Mouse (Mus musculus): ENCODE measurements around the gene Srgap2.

Gene Srgap2

DNA sequence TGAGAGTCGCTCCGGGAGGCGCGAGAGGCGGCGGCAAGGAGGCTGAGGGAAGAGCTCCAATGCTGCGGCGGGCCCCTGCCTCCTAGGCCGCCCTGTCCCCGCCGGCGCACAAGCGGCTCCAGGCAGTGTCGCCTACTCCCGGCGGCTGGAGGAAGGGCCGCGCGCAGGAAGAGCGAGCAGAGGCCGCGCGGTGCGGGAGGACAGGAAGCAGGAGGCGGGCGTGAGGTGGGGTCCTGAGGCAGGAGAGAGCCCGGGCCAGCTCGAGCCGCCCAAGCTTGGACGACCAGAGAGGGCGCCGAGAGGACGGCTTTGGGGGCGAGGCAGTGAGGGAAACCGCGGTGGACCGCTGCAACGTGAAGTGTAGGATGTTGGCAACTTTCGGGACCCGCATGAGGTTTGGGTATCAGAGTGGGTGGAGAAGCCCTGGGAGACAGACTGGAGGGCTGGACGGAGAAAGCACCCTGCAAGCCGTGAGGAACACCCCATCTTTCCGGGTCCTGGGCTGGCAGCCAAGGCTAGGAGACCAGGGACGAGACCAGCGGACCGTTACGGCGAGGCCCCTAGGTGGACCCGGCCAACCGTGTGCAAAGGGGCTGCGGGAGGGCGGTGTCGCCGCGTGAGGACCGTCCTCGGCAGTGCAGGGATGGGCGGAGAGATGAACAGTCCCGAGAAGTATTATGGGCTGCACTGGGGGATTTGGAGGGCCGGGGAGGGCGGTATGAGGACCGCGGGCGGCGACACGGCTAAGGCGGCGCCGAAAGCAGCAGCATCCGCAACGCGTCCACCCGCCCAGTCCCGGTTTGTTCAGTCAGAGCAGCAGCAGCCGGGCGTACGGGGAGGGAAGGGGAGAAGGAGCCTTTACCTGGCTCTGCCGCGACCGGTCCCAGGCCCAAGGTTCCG is 531 bp downstream of the Srgap2 start:
- DNase-seq, result peak; percentile 85

DNA sequence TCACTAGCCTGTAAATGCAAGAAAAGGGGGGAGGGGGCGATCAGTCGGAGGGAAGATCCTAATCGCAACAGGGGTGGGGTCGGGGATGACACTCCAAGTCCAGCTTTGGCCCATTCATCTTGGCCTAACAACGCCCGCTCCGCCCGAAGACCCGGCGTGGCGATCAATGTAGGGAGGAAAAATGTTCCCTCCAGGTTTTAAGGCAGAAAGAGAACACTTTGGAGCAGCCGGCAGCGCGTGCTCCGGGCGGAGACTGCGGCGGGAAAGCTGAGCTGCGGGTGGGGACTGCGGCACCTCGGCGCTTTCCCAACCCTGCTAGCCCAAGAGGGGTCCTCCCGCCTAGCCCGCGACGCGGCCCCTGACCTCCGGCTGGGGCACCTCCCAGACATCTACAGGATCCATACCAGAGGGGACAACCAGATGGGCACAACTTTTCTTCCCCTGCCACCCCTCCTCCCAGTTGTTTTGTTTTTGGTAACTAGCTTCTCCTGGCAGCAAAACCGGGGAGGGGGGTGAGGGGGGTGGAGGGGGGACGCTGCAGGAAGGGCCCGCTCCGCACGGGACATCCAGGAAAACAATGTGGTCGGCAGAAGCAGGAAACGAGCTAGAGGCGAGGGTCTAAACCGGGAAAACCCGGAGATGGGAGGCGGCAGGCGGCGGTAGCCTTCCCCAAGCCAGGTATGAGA is 1.4 kb downstream of the Srgap2 start:
- peak; percentile 68 for DNase-seq

GRCm38 (mm10) chr1:131525101-131525585 is 2.0 kb downstream of the Srgap2 start:
- DNase-seq, result peak; percentile 75

DNA sequence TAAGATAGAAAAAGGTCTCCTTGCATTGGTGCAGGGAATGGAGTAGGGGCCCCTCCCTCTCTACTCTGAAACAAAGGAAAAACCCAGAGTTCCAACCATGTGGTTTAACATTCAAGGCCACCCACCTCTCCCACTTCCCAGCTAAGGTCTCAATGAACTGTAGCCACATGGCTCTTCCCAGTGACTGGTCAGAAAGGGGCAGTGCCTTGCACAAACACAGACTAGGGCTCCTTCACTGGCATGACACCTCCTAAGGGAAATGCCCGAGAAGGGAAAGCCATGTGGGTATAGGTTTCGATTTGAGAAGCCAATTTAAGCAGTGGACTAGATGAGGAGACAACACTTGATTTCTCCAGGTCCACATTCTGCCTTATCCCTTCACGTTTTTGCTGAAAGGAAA is 3.4 kb downstream of the Srgap2 start:
- no peak for DNase-seq

- DNase-seq, result no peak
These were observed 10.6 kb downstream of the Srgap2 start for GRCm38 (mm10) chr1:131516588-131516987.

GRCm38 (mm10) chr1:131514197-131514596 is 13.0 kb downstream of the Srgap2 start:
- DNase-seq, result peak; percentile 18

- DNase-seq, result peak; percentile 30
These were observed 14.0 kb downstream of the Srgap2 start for GRCm38 (mm10) chr1:131513136-131513535.

DNA sequence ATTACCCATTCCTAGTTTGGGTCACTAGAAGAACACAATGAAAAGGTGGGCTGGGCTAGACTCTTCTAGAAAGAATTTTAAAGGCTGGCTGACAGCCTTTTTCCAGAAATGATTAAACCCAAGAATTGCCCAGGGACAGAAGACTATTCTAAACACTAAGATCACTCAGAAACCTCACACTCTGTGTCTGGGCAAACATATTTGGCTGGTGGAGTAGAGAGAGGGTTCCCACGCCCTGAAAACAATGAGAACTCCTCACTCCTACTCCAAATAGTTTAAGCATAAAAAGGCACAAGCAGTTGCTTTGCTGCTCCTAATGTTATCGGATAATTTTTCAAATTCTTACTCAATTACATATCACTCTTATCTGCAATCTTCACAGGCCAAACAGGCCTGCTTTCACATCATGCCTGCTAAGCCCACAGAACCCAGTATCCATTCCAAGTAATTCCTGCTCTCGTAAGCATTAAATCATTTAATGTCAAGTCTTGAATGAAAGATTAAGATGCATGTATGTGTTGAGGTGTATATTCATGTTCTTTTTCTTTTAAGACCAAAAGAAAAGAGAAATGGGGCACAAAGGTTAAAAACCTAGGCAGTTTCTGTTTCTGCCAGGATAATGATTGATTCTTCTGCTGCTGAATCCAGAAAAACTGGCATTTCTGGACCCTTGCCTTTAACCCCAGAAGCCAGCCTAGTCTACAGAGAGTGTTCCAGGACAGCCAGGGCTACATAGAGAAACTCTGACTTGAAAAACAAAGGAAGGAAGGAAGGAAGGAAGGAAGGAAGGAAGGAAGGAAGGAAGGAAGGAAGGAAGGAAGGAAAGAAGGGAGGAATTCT is 15.3 kb downstream of the Srgap2 start:
- DNase-seq, result no peak

- no peak for DNase-seq
These were observed 16.0 kb downstream of the Srgap2 start for GRCm38 (mm10) chr1:131511131-131511530.

GRCm38 (mm10) chr1:131501681-131502080 is 25.5 kb downstream of the Srgap2 start:
- no peak for DNase-seq

DNA sequence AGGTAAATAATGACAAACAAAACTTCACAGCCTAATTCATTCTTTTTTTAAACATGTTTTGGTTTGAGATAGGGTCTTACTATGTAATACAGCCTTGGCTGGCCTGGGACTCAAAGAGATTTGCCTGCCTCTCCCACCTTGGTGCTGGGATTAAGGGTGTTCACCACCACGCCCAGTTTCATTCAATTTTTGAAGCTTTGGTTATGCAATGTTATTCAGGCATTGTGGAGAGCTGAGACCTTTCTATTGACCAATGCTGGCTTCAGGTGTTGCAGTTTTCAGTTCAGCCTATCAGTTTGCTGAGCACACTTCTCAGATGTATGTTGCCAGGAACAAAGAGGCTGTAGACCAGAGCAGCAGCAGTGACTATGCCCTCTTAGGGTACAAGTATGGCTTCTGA is 28.9 kb downstream of the Srgap2 start:
- DNase-seq, result no peak

GRCm38 (mm10) chr1:131493966-131494898 is 32.9 kb downstream of the Srgap2 start:
- DNase-seq, result peak; percentile 78

- DNase-seq, result no peak
These were observed 34.8 kb downstream of the Srgap2 start for GRCm38 (mm10) chr1:131492360-131492759.

GRCm38 (mm10) chr1:131491579-131491978 is 35.6 kb downstream of the Srgap2 start:
- no peak for DNase-seq

DNA sequence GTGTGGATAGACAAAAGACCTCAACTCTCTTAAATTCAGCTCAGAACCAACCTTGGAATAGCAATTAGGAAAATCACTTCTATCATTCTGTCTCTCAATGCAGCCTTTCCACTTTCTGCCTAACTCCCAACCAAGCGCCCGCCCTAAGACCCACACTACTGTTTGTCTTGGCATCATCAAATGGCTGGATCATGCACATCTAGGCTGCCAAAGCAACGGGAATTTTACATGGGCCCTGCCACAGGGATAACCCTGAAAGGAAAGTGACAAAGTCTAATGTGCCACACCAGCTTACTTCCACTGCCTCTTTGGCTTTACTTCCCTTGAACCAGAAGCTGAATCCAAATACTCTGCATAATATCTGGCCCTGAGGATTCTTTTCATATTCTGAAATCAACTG is 37.8 kb downstream of the Srgap2 start:
- no peak for DNase-seq

DNA sequence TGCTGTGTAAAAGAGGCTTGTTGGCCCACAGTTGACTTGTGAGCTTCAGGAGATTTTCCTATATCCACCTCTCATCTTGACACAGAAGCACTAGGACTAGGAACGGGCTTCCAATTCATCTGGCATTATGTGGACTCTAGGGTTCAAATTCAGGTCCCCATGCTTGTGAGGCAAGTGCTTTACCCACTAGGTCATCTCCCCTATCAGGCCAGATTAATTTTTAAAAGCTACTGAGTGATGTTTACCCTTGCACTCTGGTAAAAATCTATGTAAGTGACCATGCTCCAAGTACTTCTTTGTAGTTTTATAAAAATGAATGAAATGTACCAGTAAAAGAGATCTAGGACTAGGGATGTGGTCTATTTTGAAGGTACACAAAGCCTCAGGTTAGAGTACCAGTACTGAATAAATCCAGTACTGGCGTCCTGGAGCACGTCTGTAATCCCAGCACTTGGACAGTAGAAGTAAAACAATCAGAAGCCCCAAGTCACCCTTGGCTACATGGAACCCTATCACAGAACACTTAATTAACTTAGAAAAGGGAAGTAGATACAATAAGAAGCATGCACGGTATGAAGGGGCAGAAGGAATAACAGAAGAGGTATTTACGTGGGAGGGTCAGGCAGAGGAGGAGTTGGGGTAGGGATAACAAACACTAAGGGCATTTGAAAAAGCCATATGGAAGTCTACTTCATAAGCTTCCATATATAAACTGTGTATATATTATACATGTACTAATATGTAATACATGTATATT is 40.9 kb downstream of the Srgap2 start:
- DNase-seq, result no peak

DNA sequence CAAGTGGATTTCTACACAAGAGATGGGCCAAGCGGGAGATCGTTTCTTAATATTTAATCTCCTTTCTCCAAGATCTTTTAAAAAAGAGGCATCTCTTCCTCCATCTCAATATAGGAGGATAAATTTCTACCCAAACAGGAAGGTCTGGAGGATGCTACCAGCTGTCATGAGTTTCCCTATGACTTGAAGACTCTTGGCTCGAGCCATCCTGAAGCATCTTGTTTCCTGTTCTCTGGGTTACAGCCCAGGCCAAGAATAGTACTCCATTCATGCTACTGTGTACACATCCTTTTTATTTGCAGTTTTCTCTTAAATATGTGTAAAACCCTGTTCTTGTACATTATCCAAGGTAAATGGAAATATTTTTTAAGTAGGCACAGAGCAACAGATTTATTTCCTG is 44.9 kb downstream of the Srgap2 start:
- peak; percentile 16 for DNase-seq

DNA sequence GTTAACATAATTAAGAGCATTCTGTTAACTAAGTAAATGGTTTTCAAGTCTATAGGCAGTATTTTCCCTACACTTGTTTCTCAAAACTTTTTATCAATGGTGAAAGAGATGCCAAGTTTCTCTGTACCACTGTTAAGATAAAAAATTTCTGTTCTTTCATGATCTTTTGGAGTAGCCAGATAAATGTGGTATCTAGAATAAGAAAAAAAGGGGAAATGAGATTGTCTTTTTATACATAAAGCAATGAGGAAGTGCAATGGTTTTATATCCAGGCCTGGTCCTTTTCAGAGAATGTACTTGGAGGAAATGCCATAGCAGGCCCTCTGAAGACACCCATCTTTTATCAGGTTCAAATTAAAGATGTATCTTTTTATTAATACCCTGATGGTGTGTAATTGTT is 45.8 kb downstream of the Srgap2 start:
- no peak for DNase-seq

- DNase-seq, result peak; percentile 23
These were observed 48.3 kb downstream of the Srgap2 start for GRCm38 (mm10) chr1:131478770-131479305.

DNA sequence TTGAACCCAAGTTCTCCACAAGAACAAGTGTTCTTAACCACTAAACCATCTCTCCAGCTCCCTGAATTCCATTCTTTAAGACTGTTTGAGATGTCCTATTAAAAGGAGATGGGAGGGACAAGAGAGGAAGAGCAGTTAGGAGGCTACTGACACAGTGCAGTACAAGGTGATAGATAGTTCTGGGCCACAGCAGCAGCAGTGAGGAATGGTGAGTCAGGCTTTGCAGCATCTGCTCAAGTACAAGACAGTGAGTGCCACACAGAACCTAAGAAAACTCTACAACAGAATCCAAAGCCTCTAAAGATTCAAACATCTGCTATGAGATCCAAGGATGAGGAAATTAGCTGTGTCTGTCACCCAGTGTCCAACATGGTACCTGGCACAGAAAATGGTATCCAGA is 51.8 kb downstream of the Srgap2 start:
- no peak for DNase-seq

DNA sequence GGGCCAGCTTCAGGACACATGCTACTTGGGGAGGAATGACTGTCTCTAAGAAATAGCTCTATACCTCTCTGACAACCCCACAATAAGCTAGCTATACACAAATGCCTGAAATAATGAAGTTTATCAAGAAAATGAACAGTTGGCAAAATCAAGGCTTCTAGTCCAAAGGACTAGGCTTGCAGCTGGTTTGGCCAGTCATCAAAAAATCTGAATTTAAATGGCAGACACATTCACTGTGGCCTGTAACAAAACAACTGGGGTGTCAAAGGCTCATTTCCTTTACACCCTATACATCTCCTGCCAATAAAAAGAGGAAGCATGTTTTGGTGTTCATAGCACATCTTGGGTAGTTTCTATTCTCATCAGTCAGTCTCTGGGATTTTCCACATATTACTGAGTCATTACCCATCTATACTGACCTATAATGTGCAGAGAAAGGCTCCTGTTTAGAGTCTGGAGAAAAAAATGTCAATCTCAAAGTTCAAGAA is 53.5 kb downstream of the Srgap2 start:
- DNase-seq, result no peak

All from kidney, postnatal 10 days (tissue).